Mouse (Mus musculus): ENCODE data around the gene Gpr18. TPM values are rescaled to one million over a fixed set of nuclear protein-coding genes. Genes with fewer than 3 reads are reported as not detected.
"Not testable (repeated sequence)": the region's sequence is repeated elsewhere in the genome, so short reads cannot be mapped to it uniquely, and the experiment has no call there.

Gene Gpr18
- total RNA-seq, 2 experiments from 2014 or later, result not detected

GRCm38 (mm10) chr14:121896126-121897090, 19.2 kb downstream of the Gpr18 start:
- DNase-seq, result no peak
- intact Hi-C loops (cut with DNase I), result no loop called here

DNA sequence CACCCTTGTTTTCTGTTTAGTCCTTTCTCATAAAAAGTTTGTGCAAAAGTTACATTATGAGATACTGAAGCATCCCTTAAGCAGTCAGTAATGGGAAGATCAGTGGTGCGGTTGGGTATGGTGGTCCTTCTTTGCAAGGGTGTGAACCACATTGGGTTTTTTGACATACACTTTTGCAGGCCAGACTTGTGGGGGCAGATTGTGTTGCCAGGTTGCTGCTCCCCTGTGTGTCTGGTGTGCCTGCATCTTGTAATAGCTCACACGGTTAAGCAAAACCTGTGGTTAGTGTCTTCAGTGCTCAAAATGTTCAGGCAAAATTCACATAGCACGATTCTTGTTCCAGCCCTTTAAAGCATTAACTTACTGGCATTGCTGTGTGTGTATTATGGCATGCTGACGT, 20.3 kb downstream of the Gpr18 start:
- intact Hi-C loops (cut with DNase I), result no loop called here
- DNase-seq, result no peak

DNA sequence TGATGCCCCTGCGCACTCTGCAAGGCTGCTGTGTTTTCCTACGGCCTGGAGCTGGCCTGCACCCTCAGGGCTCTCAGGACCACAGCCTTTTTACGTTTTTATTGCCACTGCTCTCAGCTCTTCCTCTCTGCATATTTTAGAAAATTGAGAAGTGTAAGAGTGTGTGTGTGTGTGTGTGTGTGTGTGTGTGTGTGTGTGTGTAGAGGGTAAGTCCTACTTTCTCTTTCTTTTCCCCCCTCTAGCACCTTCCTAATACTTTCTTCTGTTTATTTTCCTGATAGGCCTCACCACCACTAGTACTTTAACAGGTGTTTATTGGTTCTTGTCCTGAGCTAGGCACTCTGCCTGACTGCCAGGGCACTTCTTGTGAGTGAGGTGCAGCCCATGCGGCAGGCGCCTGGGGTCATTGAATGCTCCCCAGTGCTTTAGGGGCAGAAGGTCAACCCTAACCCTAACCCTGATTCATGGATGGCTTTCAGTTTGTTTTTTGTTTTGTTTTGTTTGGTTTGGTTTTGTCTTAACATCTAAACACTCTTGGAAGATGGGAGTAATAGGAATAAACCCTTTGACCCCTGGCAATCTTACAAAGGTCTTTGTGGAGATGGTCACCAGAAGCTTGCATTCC, 21.0 kb downstream of the Gpr18 start:
- intact Hi-C loops (cut with DNase I), result no loop called here
- no peak for DNase-seq

- intact Hi-C loops (cut with DNase I), result no loop called here
- DNase-seq, result no peak
Measured at GRCm38 (mm10) chr14:121893747-121894146, 21.8 kb downstream of the Gpr18 start.

GRCm38 (mm10) chr14:121884150-121884797, 31.3 kb downstream of the Gpr18 start:
- DNase-seq, result no peak
- intact Hi-C loops (cut with DNase I), result no loop called here

DNA sequence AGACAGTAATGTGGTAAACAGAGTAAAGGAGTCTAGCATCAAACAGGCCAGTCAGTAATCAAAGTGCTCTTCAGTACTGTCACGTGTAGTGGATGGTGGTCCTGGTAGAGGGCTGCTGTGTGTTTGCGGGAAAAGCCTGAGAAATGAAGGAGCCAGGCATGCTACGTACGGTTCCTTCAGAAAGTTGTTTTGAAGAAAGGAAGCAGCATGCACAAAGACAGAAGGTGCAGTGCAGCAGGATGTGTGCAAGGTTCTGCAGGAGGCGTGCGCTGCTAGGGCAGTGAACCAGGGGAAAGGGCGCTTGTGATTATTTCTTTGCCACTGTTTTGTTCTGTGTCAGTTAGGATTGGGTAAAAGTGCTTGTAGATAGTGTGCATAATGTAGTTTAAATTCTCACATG, 34.4 kb downstream of the Gpr18 start:
- no peak for DNase-seq

GRCm38 (mm10) chr14:121879266-121879840, 36.2 kb downstream of the Gpr18 start:
- intact Hi-C loops (cut with DNase I), result no loop called here
- DNase-seq, result no peak

More for the DNA sequence above, 34.4 kb downstream of the Gpr18 start:
- intact Hi-C loops (cut with DNase I), result no loop called here

- no peak for DNase-seq
- intact Hi-C loops (cut with DNase I), result no loop called here
Measured at GRCm38 (mm10) chr14:121878859-121879206, 36.7 kb downstream of the Gpr18 start.

GRCm38 (mm10) chr14:121878176-121878858, 37.3 kb downstream of the Gpr18 start, which contains the start of gene Ubac2:
TSS of gene Ubac2 (plus strand) at chr14:121878620.
- intact Hi-C loops (cut with DNase I), result no loop called here
- peak; percentile 98 for DNase-seq

DNA sequence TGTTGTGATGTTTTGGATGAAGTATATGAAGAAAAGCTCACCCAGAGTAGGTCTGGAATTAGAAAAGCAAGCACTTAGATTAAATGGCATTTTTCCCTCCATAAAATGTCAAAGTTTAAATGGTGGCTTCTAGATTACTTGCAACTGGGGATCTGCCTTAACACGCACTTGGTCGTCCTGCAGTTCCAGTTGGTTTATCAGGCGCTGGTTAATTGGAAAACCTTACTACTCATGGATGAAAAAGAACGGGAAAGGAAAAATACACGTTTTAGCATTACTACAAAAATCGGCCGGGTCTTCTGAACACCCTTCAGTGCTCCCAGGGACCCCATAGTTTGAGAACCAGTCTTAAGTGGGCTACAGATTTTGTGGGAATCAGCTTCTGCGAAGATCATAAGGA, 37.9 kb downstream of the Gpr18 start:
- no peak for DNase-seq
- intact Hi-C loops (cut with DNase I), result no loop called here

- intact Hi-C loops (cut with DNase I), result no loop called here
Measured at GRCm38 (mm10) chr14:121876860-121877259, 38.7 kb downstream of the Gpr18 start.

GRCm38 (mm10) chr14:121876190-121876589, 39.4 kb downstream of the Gpr18 start:
- intact Hi-C loops (cut with DNase I); DNase-seq: not testable (repeated sequence)

More at GRCm38 (mm10) chr14:121876860-121877259, 38.7 kb downstream of the Gpr18 start:
- DNase-seq, result no peak

- intact Hi-C loops (cut with DNase I), result no loop called here
- no peak for DNase-seq
Measured at GRCm38 (mm10) chr14:121873646-121874045, 41.9 kb downstream of the Gpr18 start.

- no peak for DNase-seq
- intact Hi-C loops (cut with DNase I), result no loop called here
Measured at GRCm38 (mm10) chr14:121873172-121873571, 42.4 kb downstream of the Gpr18 start.

- no peak for DNase-seq
- intact Hi-C loops (cut with DNase I), result no loop called here
Measured at GRCm38 (mm10) chr14:121872760-121873159, 42.8 kb downstream of the Gpr18 start.

- no peak for DNase-seq
- intact Hi-C loops (cut with DNase I), result no loop called here
Measured at GRCm38 (mm10) chr14:121869111-121869510, 46.5 kb downstream of the Gpr18 start.

GRCm38 (mm10) chr14:121866574-121866973, 49.0 kb downstream of the Gpr18 start:
- intact Hi-C loops (cut with DNase I), result no loop called here

GRCm38 (mm10) chr14:121865162-121865561, 50.4 kb downstream of the Gpr18 start:
- intact Hi-C loops (cut with DNase I), result loop anchor here (1.0 kb wide), 1 partner anchor 54 kb away; no protein-coding TSS in a partner anchor
- peak in 1 of 2 experiments; percentile 68 for DNase-seq

More at GRCm38 (mm10) chr14:121866574-121866973, 49.0 kb downstream of the Gpr18 start:
- no peak for DNase-seq
